Mouse (Mus musculus) monocyte, adult 5-6 weeks (primary cell): Measurements from ENCODE around the gene Greb1. TPM values are rescaled to one million over a fixed set of nuclear protein-coding genes. Genes with fewer than 3 reads are reported as not detected.
"Not testable (repeated sequence)": the region's sequence is repeated elsewhere in the genome, so short reads cannot be mapped to it uniquely, and the experiment has no call there.

Experiments used
- ATAC-seq: fragments of 153-309, 156-312 bp; replicated peaks from 2 replicates; pipeline ENCODE4 v1.8.0; 2017; ENCODE audit warnings: mild to moderate bottlenecking; ENCODE audit not compliant: low TSS enrichment, insufficient number of reproducible peaks, severe bottlenecking, poor library complexity, low FRiP score
- total RNA-seq: library from RNA; stranded (forward); fragments of 200-1000, 200-491, 200-594 nt; gene quantifications from 3 replicates; pipeline ENCODE4 v1.2.3, GENCODE M21; 2017

Greb1 gene
- total RNA-seq, 1 experiment from 2014 or later, result not detected

DNA sequence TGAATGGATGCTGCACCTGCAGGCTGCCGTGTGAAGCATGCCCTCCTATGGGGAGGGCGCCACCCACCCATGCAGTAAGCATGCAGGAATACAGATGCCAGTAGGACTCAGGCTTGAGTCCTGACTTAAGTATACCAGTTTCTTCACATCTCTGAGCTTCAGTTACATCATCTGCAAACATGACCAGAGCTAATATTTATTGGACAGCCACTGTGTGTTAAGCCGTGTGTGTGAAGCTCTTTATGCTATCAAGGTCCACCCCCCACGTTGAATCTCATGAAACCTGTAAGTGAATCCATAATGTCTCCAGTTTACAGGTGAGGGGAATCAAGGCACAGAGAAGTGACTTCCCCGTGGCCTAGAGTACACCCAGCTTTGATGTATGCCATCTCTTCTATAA, 72.5 kb downstream of the Greb1 start:
- no peak for ATAC-seq

DNA sequence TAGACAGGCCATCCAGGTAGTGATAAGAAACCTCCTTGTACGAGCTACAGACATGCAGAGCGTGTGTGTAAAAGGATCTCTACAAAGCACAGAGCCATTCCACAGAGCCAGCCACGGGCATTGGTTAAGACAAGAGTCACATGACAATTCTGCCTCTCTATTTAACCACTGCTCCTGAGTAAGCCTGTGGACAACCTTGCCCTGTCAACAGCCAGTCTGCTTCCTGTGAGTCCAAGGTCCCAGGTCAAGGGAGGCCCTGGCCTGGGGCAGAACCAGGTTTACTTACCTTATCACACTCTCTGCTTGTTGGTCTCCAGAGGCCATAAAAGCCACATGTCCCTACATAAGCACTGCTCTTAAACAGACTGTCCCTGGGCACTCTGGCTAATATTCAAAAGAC, 74.5 kb downstream of the Greb1 start:
- no peak for ATAC-seq

DNA sequence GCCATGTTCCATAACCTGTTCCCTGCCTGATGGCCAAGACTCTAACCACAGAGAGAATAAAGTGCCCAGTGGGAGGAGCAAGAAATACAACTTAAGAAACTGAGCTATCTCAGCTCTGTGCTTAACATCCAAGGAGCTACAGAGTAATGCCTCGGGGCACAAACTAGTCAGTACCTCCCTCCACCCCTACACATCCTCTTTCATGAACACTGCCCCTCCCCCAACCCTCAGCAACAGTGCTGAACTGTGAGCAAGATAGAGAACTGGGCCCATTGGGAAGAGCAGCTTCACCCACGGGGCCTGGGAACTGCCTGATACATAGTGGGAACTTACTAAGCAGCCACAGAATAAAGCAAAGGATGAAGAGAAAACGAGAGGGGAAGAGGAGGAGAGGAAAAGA, 77.1 kb downstream of the Greb1 start:
- no peak for ATAC-seq

DNA sequence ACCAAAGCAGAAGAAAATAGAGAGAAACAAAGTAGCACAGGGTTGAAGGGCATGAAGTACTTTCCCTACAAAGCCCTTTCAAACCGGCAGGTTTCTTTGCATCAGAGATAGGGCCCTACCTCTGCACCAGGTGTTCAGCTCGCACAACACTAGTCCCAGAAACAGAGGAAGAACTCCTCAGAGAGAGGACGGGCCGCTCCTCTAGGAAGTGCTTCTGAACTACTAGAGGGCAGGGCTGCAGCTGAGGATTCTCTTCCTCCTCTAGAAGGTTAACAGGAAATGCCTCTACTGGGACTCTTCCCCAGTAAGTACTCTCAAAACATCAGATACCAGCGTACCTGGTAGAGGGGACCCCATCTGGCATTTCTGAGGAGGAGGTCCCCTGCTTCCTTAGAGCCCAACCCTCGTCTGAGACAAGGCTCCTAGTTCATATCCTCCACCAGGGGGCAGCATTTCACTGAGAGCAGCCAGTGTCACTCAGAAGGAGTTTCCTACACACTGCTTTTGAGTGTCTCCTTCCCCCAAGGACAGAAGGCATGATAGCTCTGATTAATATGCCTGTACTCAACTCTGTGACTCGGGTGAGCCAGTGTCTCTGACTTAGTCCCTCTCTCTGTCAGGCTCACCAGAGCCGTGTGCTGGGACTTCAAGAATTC, 81.9 kb downstream of the Greb1 start:
- no peak; the same call in 1 of the 2 replicates for ATAC-seq

DNA sequence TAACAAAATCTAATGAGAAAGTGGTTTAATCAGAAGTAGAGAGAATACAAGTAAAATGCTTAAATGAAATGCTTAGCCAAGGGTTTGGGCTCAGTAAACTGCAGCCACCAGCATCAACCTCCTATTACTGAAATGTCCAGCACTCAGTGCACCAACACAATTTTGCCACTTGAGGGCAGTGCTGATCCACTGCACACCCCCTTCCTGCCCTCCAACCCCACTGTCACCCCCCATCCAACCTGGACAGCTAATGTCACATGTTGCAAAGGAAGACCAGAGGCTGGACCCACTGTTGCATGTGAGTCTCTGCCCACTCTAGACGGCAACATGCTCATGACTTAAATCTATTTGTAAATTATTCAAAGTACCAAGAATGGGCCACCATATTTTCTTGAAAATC, 83.0 kb downstream of the Greb1 start:
- no peak for ATAC-seq

DNA sequence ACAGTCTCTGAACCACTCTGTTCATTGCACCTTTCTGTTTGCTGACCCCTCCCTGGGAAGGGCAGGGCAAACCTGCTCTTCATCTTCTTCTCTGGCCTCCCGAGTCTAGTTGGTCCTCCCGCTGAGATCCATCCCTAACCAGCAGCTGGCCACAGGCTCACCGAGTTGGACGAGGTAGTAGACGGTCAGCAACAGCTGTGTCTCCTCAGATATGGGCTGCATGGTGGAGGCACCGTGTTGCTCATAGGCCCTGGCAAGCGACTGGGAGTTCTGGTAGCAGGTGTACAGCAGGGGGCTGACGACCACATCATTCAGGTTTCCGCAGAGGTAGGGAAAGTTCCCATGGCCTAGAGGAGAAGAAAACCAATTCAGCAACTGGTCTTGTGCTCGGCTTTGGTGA, 86.1 kb downstream of the Greb1 start:
- ATAC-seq, result no peak

DNA sequence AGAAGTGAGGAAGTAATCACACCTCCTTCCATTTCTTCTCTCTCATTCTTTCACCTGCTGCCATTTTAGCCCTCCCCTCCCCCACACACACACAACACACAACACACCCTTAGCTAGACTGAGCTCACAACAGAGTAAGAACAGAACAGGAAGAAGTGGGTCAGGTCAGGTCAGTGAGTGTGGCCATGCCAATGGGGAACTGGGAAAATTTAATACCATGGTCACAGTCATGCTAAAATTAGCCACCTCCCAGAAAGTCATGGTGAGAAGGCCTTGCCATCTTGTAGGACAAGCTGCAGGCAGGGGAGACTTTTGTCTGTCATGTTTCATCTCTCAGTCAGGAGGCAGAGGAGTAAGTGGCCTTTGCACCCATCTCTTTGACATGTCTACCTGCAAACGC, 102.0 kb downstream of the Greb1 start:
- ATAC-seq, result no peak

DNA sequence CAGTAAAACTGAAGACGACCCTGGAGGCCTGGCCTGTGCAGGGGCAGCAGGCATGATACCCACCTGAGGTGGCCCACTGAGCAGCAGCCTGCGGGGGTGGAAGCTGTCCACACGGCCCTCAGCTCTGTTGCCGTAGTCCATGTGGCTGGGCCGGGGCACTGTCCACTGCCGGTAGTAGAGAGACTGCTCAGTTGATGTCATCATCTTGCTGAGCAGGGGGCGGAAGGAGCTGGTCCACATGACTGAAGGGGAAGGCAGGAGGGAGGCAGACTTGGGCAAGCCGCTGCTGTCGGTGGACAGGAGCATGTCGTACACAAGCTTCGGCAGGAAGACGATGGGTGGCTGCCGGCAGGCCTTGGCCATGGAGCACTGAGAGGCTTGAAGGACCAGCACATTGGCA, 104.5 kb downstream of the Greb1 start:
- ATAC-seq, result no peak

DNA sequence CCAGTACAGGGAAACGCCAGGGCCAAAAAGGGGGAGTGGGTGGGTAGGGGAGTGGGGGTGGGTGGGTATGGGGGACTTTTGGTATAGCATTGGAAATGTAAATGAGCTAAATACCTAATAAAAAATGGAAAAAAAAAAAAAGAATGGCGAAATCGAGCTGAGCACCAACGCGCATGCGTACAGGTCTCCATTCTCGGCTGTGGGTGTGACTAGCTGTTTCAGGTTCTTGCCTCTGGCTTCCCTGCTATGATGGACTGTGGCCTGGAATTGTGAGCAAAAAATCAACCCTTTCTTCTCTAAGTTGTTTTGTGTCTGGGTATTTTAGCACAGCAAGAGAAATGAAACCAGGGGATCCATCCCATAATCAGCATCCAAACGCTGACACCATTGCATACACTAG, 105.4 kb downstream of the Greb1 start:
- not testable (repeated sequence) for ATAC-seq

DNA sequence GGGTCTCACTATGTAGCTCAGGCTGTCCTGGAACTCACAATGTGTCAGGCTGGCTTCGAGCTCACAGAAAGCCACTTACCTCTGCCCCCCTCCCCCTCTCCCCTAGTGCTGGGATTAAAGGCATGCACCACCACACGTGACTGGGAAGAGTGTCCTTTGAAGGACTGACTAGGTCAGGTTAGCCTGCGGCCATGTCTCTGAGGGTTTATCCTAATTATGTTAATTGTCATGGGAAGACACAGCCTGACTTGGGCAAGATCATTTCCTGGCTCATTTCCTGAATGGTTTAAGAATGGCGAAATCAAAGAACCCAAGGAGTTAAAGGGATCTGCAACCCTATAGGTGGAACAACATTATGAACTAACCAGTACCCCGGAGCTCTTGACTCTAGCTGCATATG, 105.9 kb downstream of the Greb1 start:
- no peak for ATAC-seq

DNA sequence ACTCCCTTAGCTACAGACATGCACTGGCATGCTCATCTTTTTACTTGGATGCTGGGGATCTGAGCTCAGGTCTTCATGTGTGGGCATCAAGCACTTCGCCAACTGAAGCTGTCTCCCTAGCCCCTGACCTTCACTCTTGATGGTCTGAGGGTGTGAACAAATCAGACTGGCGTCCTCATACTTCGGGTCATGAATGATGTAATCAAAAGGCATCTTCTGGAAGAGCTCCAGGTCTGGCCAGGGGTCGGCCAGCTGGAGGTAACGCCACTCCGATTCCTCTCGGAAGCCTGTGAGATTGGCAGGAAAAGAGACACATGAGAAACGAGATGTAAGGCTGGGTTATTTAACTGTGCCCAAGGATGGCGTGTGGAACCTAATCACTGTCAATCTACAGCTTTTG, 110.1 kb downstream of the Greb1 start:
- ATAC-seq, result no peak

DNA sequence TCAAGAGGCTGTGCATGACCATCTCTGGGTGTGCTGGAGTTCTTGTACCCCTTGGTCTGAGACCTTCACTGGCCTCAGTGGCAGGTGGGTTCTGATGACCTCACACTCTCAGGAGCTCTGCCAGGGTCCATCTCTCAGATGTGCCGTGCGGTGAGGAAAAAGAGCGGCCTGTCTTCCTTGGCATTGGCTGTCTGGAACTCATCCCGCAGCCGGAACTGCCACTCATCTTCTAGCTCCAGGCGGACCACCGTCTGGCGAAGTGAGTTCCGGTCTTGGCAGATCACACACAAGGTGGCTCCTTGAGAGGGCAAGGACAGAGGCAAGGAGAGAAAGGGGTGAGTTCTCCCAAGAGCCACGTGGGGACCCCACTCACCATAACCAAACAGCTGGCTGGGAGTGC, 128.4 kb downstream of the Greb1 start:
- no peak for ATAC-seq

DNA sequence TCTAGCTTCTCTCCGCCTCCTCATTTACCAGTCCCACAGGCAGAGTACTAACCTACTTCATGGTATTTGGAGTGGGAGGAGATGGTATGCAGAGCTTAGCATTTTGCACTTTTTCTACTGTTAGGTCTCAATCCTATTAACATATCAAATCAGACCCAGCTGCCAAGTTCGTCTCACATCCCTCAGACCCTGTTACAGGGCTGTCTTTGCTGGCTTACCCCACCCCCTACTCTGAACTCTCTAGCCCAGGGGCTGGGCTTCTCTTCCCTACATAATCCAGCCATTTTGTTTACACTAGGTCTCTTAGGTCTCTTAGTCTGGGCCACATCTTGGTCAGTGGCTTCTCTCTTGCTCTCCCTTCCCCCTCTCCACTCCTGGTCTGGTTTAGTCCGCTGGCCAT, 131.5 kb downstream of the Greb1 start:
- ATAC-seq, result no peak

DNA sequence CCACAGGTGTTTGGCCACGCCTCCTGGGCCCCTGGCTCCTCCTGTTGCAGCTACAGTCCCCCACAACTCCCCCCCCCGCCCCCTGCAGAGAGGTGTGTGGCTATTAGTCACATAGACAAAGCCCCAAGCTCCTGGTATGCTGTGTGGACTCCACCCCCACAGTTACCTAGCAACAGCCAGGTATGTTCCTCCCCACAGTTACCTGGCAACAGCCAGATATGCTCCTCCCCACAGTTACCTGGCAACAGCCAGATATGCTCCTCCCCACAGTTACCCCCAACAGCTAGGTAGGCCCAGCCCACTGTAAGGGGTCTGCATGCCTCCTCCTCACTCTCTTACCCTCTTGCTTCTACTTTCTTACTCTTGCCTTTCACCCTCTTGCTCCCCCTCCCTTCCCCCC, 135.7 kb downstream of the Greb1 start:
- ATAC-seq, result no peak

DNA sequence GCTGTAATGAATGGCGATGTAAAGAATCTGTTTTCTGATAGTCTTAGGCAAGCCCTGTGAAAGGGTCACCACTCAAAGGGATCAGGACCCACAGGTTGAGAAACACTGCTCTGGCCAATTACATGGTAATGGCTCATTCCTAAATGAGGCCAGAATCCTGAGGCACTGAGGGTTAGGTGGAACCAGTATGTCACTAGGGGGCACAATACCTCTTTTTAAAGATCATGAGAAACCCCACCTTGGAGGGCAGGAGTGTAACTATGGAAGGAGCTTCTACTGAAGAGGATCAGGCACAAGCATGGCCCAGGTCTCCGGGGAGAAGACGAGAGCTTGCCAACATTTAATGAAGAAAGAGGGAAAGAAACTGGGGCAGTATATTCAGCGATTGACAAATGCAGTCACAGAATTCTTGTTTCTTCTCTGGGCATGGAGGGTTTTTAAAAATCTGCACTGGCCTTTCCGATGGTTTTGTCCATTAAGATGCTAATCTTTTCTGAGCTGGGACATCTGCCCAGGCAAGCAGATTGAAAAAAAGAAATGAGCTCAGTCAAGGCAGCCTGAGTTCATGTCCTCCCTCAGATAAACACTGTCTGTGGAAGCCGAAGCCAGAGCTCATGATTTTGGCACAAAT, 137.6 kb downstream of the Greb1 start:
- ATAC-seq, result no peak

DNA sequence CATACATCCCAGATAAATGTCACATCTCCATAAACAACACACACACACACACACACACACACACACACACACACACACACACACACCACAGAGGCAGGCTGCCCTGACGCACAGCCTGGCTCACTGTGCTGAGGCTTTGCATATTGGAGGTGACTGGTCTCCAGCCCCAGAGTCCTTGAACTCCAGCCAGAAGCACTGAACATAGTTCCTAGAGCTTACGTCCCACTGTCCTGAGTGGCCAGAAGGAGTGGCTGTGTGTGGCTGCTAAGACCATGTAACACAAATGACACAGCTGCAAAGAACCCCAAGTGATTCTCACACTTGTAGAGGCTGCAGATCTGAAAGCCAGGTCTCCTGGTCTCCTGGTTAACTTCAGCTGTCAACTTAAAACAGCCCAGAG, 138.8 kb downstream of the Greb1 start:
- ATAC-seq, result no peak

DNA sequence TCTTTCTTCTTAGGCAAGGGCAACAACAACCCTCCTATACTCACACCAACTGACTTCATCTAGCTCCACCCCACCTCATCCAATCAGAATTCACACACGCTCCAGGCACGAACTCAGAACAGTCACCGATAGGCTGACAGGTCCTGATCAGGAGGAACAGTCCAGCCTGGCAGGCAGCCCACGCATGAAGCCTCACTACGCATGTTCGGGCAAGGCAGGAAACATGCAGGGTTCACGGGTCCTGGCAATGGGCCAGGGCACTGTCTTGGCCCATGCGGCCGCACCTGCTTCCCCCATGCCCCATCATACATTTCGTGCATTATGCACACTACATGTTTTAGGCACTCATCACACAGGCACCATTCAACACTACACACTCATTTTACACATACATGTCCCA, 139.2 kb downstream of the Greb1 start:
- ATAC-seq, result no peak

DNA sequence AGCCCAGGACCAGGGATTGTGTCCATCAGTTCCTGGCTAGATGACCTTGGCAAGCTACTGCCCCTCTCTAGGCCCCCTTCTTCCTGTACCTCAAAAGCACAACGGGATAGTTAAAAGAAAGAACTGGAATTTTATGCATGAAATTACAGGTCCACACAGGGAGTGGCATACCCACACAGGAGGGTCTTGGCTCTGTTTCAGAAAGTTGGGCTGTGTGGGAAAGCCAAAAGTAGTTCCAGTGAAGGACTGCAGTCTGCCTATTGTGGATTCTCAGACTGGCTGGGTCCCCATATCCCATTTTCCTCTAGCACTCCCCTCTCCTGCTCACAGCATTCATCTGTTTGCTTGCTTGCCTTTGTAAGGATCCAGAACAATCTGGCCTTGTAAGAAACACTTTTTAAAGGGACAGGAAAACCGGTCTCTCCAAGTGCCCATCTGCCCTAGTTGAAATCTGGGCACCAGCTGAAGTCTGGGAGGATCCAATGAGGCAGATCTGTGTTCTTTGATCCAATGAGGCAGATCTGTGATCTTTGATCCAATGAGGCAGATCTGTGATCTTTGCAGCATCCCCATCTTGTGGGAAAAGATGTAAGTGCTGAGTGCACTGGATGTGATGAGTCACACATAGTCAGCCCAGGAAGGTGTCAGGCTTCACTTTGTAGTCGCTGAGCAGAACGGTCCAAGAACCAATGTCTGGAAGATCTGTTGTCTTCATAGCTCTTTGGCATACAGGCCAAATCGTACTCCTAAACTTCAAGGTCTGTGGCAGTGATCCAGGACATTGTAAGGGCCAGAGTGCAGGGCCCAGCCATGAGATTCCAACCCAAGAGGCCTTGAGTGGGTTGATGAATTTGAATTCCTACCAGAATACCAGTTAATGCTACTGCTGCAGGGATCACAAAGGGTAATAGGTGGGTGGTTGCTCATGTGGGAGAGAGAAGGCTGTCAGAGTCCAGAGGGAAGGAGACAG, 143.5 kb downstream of the Greb1 start:
- ATAC-seq, result no peak

DNA sequence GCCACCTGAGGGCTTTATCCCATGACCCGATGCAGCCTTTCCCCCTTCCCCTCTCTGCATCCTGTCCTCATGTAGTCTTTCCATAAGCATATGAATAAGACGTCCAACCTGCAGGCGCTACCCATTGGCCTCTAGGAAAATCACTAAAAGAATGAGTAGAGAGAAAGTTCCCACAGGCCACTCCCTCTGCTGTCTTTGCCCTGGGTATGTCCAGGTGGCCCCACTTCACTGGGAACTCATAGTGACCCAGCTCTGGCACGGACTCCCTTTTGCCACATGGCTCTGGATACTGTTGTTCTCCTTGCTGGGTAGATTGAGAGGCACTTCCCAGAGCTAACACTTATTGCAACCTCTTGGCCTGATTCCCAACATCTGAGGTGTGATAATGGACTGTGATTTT, 145.1 kb downstream of the Greb1 start:
- ATAC-seq, result no peak
